Mouse (Mus musculus): ENCODE measurements around the gene Tet3. TPM values are rescaled to one million over a fixed set of nuclear protein-coding genes. Genes with fewer than 3 reads are reported as not detected.

The Tet3 gene
- polyA plus RNA-seq, 1 experiment from 2014 or later = 13.7 TPM

DNA sequence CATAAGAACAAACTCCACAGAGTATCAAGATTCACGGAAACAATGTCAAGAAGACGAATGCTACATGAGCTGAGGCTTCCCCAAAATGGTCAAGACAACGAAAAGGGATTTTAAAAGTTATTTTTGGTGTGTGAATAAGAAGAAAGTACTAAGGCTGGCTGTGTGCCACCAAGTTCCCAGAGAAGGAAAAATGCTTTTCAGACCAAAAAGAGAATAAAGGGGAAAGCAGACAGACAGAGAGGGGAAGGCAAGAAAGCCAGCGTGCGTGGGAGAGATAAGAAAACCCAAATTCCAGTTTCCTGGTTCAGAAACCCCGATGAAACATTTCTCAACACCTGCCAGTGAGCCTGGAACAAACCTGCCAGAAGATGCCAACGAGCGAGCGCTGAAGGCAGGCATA is 50.4 kb downstream of the Tet3 start:
- WGBS (ENCODE audit: insufficient replicate concordance) = 40% methylated on average over 9 of the region's 9 CpGs
- Histone ChIP-seq H3K4me2 (ENCODE audit: low read depth, low read length) (no peak overlapping the region), H3K27me3 (ENCODE audit: control insufficient read depth, insufficient read depth, low read depth, low read length) (no peaks in the 10 kb centered on the region), H3K36me3 (ENCODE audit: control insufficient read depth, insufficient read depth) (peaks cover 8% of the 10 kb centered on the region), H3K27ac (ENCODE audit: low read length) (no peak overlapping the region), H3K4me3 (ENCODE audit: low read depth, low read length) (no peak overlapping the region), H3K9ac (ENCODE audit: low read depth, low read length) (no peak overlapping the region), H3K9me3 (replicated peaks; ENCODE audit: control insufficient read depth, low read length) (no peaks in the 10 kb centered on the region), H3K4me1 (ENCODE audit: control insufficient read depth, low read depth, low read length) (peaks cover 40% of the 10 kb centered on the region)
- no peak for ATAC-seq (ENCODE audit: low read depth)

DNA sequence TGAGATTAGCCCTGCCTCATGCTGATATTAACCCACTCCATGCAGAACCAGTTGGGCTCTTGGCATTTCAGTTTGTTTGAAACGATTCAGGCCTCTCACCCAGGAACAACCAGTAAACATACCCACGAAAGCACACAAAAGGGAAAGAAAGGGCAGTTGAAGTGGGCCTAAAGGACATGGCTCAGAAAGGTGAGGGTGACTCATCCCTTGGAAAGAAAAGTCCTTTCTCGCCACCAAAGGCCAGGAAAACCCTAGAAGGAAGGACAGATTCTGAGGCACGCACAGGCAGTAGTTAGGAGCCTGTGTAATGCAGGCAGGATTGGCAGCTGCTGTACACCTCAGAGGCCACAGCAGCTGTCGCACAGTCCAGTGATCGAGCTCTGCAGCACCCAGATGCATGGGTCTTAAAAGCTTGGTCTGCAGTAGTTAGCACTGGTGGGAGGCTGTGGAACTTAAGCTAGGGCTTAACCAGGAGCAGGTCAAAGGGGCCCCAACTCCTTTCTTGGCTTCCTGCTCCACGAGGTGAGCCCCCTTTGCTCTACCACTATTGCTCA is 53.3 kb downstream of the Tet3 start:
- Histone ChIP-seq H3K9ac (ENCODE audit: low read depth, low read length) (no peak overlapping the region), H3K4me3 (ENCODE audit: low read depth, low read length) (no peak overlapping the region), H3K4me2 (ENCODE audit: low read depth, low read length) (no peak overlapping the region), H3K27me3 (ENCODE audit: control insufficient read depth, insufficient read depth, low read depth, low read length) (no peaks in the 10 kb centered on the region), H3K27ac (ENCODE audit: low read length) (no peak overlapping the region), H3K36me3 (ENCODE audit: control insufficient read depth, insufficient read depth) (peaks cover 19% of the 10 kb centered on the region), H3K9me3 (replicated peaks; ENCODE audit: control insufficient read depth, low read length) (no peaks in the 10 kb centered on the region), H3K4me1 (ENCODE audit: control insufficient read depth, low read depth, low read length) (peaks cover 16% of the 10 kb centered on the region)
- no peak for ATAC-seq (ENCODE audit: low read depth)
- WGBS (ENCODE audit: insufficient replicate concordance) = 74% methylated on average over 7 of the region's 7 CpGs

DNA sequence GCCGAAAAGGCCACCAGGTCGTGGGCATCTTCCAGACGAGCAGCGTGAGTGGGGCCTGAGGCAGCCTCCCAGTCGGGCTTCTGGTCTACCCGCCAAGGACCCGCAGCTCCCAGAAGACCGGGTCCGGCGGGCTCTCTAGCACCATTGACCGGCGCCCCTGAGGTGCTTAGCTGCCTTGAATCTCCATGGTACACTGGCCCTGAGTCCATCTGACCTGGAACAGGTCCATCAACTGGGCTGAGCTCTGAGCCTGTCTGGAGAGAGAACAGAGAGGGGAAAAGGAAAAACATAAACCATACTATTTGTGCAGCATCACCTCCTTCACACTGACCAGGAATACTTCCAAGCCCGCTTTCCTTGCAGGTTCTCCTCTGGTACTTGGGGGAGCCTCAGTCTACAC is 54.3 kb downstream of the Tet3 start:
- H3K4me2 ChIP-seq (ENCODE audit: low read depth, low read length) = no peak overlapping the region

DNA sequence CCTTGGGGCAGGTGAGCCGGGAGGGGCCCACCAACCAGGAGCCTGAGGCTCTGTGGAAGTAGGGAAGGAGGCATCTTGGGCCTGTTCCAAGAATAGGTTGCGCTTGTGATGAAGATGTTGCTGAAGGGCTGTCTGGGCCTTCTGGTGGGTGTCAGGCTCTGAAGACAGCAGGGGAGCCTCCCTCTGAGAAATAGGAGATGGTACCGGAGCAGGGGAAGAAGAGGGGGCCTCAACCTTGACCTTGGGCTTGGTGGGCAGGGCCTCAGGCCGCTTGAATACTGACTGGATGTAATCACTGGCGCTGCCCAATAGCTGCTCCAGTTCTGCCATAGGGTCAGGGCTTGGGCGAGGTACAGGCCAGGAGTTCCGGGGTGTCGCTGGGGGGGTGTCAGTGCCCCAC is 55.4 kb downstream of the Tet3 start:
- Histone ChIP-seq H3K27me3 (ENCODE audit: control insufficient read depth, insufficient read depth, low read depth, low read length) (no peaks in the 10 kb centered on the region), H3K4me1 (ENCODE audit: control insufficient read depth, low read depth, low read length) (peaks cover 3% of the 10 kb centered on the region), H3K36me3 (ENCODE audit: control insufficient read depth, insufficient read depth) (peaks cover 19% of the 10 kb centered on the region), H3K9me3 (replicated peaks; ENCODE audit: control insufficient read depth, low read length) (no peaks in the 10 kb centered on the region), H3K4me3 (ENCODE audit: low read depth, low read length) (no peak overlapping the region), H3K4me2 (ENCODE audit: low read depth, low read length) (no peak overlapping the region), H3K27ac (ENCODE audit: low read length) (no peak overlapping the region), H3K9ac (ENCODE audit: low read depth, low read length) (no peak overlapping the region)
- 86% methylated on average over 8 of the region's 8 CpGs for WGBS (ENCODE audit: insufficient replicate concordance)
- no peak for ATAC-seq (ENCODE audit: low read depth)

More for the DNA sequence above, 54.3 kb downstream of the Tet3 start:
- H3K27ac ChIP-seq (ENCODE audit: low read length) = no peak overlapping the region
- ATAC-seq (ENCODE audit: low read depth) = no peak
- peaks cover 19% of the 10 kb centered on the region for H3K36me3 ChIP-seq (ENCODE audit: control insufficient read depth, insufficient read depth)
- no peaks in the 10 kb centered on the region for H3K9me3 ChIP-seq (replicated peaks; ENCODE audit: control insufficient read depth, low read length)
- no peaks in the 10 kb centered on the region for H3K27me3 ChIP-seq (ENCODE audit: control insufficient read depth, insufficient read depth, low read depth, low read length)
- H3K4me1 ChIP-seq (ENCODE audit: control insufficient read depth, low read depth, low read length) = peaks cover 7% of the 10 kb centered on the region
- whole genome bisulfite sequencing (ENCODE audit: insufficient replicate concordance) = 89% methylated on average over 13 of the region's 13 CpGs
- no peak overlapping the region for H3K9ac ChIP-seq (ENCODE audit: low read depth, low read length)
- H3K4me3 ChIP-seq (ENCODE audit: low read depth, low read length) = no peak overlapping the region

DNA sequence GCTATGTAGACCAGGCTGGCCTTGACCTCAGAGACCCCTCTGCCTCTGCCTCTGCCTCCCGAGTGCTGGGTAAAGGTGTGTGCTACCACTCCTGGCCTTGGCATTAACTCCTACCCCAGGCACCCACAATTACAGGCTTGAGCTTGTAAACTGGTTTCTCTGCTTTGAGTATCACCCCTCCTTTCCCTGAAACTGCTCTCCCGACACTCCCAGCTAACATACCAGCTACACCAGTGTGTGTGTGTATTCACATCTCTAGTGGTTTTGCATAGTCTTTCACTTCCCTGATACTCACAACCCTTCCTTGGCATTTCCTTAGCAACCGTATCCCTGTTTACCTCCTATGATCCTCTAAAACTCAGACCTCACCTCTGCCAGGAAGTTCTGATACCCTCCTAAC is 59.1 kb downstream of the Tet3 start:
- peaks cover 6% of the 10 kb centered on the region for H3K4me1 ChIP-seq (ENCODE audit: control insufficient read depth, low read depth, low read length)
- H3K4me3 ChIP-seq (ENCODE audit: low read depth, low read length) = no peak overlapping the region
- peaks cover 29% of the 10 kb centered on the region for H3K36me3 ChIP-seq (ENCODE audit: control insufficient read depth, insufficient read depth)
- WGBS (ENCODE audit: insufficient replicate concordance) = 68% methylated on average over 3 of the region's 3 CpGs
- H3K4me2 ChIP-seq (ENCODE audit: low read depth, low read length) = no peak overlapping the region
- H3K9ac ChIP-seq (ENCODE audit: low read depth, low read length) = no peak overlapping the region
- no peaks in the 10 kb centered on the region for H3K27me3 ChIP-seq (ENCODE audit: control insufficient read depth, insufficient read depth, low read depth, low read length)
- ATAC-seq (ENCODE audit: low read depth) = no peak
- no peak overlapping the region for H3K27ac ChIP-seq (ENCODE audit: low read length)
- no peaks in the 10 kb centered on the region for H3K9me3 ChIP-seq (replicated peaks; ENCODE audit: control insufficient read depth, low read length)

DNA sequence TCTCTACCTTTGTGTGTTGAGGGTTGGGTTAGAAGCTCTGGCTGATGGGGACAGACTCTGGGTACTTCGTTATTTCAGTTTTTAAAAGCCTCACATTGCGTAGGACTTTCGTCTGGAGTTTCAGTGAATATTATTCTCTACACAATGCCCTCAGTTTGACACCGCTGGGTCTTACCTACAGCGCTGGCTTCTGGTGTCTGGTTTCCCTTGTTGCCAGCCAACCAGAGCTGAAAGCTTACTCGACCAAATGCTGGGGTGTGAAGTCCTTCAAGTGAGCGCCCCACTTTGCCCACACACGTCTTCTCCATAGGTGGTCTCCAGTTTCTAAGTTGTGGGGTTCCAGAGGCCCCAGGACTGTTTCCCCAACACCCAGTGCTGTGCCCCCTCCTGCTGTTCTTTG is 61.2 kb downstream of the Tet3 start:
- peaks cover 15% of the 10 kb centered on the region for H3K36me3 ChIP-seq (ENCODE audit: control insufficient read depth, insufficient read depth)
- no peaks in the 10 kb centered on the region for H3K9me3 ChIP-seq (replicated peaks; ENCODE audit: control insufficient read depth, low read length)
- no peaks in the 10 kb centered on the region for H3K27me3 ChIP-seq (ENCODE audit: control insufficient read depth, insufficient read depth, low read depth, low read length)
- H3K27ac ChIP-seq (ENCODE audit: low read length) = no peak overlapping the region
- 80% methylated on average over 8 of the region's 8 CpGs for WGBS (ENCODE audit: insufficient replicate concordance)
- no peak overlapping the region for H3K9ac ChIP-seq (ENCODE audit: low read depth, low read length)
- peaks cover 6% of the 10 kb centered on the region for H3K4me1 ChIP-seq (ENCODE audit: control insufficient read depth, low read depth, low read length)
- H3K4me3 ChIP-seq (ENCODE audit: low read depth, low read length) = no peak overlapping the region
- no peak for ATAC-seq (ENCODE audit: low read depth)
- H3K4me2 ChIP-seq (ENCODE audit: low read depth, low read length) = no peak overlapping the region

DNA sequence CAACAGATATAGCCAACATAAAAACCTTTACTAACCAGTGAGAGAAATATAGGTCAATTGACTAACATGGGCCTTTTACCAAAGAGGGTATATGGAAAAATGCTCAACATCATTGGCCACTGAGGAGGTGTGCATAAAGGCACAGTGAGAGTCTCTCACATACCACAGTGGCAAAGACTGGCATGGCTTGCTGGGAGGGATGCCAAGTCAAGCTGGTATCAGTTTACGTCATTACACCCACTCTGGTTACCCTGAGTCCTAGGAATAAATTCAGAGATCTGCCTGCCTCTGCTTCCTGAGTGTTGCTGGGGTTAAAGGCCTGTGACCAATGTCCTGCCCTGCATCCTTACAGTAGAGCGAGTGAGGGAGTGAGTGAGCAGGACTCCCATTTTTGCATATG is 62.2 kb downstream of the Tet3 start:
- Histone ChIP-seq H3K27ac (ENCODE audit: low read length) (no peak overlapping the region), H3K36me3 (ENCODE audit: control insufficient read depth, insufficient read depth) (peaks cover 13% of the 10 kb centered on the region)

DNA sequence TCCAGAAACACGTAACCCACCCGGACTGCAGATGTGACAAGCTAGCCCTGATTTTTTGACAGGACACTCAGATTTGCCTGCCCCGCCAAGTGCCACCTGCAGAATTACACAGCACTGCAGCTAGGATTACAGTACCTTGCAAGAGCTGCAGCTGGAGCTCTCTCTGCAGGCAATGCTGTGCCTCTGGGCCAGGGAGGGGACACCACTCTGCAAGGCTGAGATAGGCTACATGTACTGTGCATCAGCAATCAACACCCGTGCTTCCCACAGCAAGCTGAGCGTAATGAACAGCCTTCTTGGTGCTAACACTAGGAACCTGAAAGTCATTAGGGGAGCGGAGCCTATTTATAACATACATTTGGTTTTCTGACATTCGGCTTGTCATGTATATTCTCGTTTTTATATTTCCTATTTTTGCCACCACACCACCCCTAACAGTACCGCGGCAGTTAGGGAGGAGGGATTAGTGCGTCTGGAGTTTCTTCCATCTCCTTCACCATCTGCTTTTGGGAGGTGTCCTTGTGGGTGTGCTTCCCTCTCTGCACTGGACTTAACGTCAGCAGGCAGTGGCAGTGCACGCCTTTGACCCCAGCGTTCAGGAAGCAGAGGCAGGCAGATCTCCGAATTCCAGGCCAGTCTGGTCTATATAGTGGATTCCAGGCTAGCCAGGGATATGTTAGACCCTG is 63.2 kb downstream of the Tet3 start:
- Histone ChIP-seq H3K4me1 (ENCODE audit: control insufficient read depth, low read depth, low read length) (peaks cover 6% of the 10 kb centered on the region), H3K36me3 (ENCODE audit: control insufficient read depth, insufficient read depth) (peaks cover 13% of the 10 kb centered on the region), H3K4me3 (ENCODE audit: low read depth, low read length) (no peak overlapping the region), H3K27me3 (ENCODE audit: control insufficient read depth, insufficient read depth, low read depth, low read length) (no peaks in the 10 kb centered on the region), H3K9me3 (replicated peaks; ENCODE audit: control insufficient read depth, low read length) (no peaks in the 10 kb centered on the region), H3K27ac (ENCODE audit: low read length) (peak overlapping the region; percentile 2; the same call in 1 of the 2 replicates), H3K4me2 (ENCODE audit: low read depth, low read length) (no peak overlapping the region), H3K9ac (ENCODE audit: low read depth, low read length) (no peak overlapping the region)
- WGBS (ENCODE audit: insufficient replicate concordance) = 55% methylated on average over 15 of the region's 15 CpGs
- peak; percentile 96 for ATAC-seq (ENCODE audit: low read depth)

More for the DNA sequence above, 62.2 kb downstream of the Tet3 start:
- Histone ChIP-seq H3K9ac (ENCODE audit: low read depth, low read length) (no peak overlapping the region), H3K27me3 (ENCODE audit: control insufficient read depth, insufficient read depth, low read depth, low read length) (no peaks in the 10 kb centered on the region), H3K4me1 (ENCODE audit: control insufficient read depth, low read depth, low read length) (peaks cover 6% of the 10 kb centered on the region), H3K4me2 (ENCODE audit: low read depth, low read length) (no peak overlapping the region), H3K9me3 (replicated peaks; ENCODE audit: control insufficient read depth, low read length) (no peaks in the 10 kb centered on the region), H3K4me3 (ENCODE audit: low read depth, low read length) (no peak overlapping the region)
- no peak for ATAC-seq (ENCODE audit: low read depth)
- WGBS (ENCODE audit: insufficient replicate concordance) = 93% methylated on average over 2 of the region's 2 CpGs

DNA sequence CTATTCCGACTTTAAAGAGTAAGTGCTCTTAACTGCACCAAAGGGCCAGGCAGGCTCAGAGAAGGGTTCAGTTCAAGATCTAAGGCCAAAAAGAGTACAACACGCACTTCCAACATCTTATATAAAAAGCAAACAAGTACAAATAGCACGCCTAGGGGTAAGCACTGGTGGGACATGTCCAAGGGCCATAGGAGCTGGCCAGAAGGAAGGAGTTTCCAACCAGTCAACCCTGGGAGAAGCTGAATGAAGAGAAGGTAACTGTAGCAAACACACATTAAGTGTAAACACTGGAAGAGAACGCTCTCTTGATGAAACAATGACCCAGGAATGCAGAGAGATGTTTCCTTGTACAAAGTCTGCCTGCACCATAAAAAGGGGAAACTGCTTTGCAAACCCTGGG is 64.8 kb downstream of the Tet3 start:
- no peak overlapping the region for H3K4me2 ChIP-seq (ENCODE audit: low read depth, low read length)
- ATAC-seq (ENCODE audit: low read depth) = no peak
- no peak overlapping the region for H3K9ac ChIP-seq (ENCODE audit: low read depth, low read length)
- peaks cover 13% of the 10 kb centered on the region for H3K36me3 ChIP-seq (ENCODE audit: control insufficient read depth, insufficient read depth)
- WGBS (ENCODE audit: insufficient replicate concordance) = 77% methylated on average over 4 of the region's 4 CpGs
- H3K27ac ChIP-seq (ENCODE audit: low read length) = no peak overlapping the region
- H3K4me1 ChIP-seq (ENCODE audit: control insufficient read depth, low read depth, low read length) = peaks cover 6% of the 10 kb centered on the region
- no peaks in the 10 kb centered on the region for H3K27me3 ChIP-seq (ENCODE audit: control insufficient read depth, insufficient read depth, low read depth, low read length)
- H3K9me3 ChIP-seq (replicated peaks; ENCODE audit: control insufficient read depth, low read length) = no peaks in the 10 kb centered on the region
- no peak overlapping the region for H3K4me3 ChIP-seq (ENCODE audit: low read depth, low read length)
